Mouse (Mus musculus) liver, adult 2 months (tissue): ENCODE measurements at regions not wholly inside any gene's neighbourhood (a gene's known extent, or its start where the extent isn't known, plus 50 kb on each side); places are given as distances from the start of the nearest gene placed in this dataset.

Experiments
- CTCF ChIP-seq: fragments of 200-500 bp; IDR thresholded peaks from 2 replicates; pipeline ENCODE4 v1.5.1; 2011; ENCODE audit warnings: low read depth, low read length, control low read depth
- POLR2A ChIP-seq: fragments of 200-500 bp; IDR thresholded peaks from 2 replicates; pipeline ENCODE4 v1.6.1; 2011; ENCODE audit warnings: low read length, control low read depth; ENCODE audit not compliant: insufficient read depth; ENCODE audit errors: extremely low read depth

- no peak for TF ChIP-seq POLR2A
- no peak for TF ChIP-seq CTCF
Measured at GRCm38 (mm10) chr10:66915801-66916200, 180.1 kb upstream of the Jmjd1c start.
